ENCODE assay signal across 8 mouse cellular contexts in the genomic region with DNA sequence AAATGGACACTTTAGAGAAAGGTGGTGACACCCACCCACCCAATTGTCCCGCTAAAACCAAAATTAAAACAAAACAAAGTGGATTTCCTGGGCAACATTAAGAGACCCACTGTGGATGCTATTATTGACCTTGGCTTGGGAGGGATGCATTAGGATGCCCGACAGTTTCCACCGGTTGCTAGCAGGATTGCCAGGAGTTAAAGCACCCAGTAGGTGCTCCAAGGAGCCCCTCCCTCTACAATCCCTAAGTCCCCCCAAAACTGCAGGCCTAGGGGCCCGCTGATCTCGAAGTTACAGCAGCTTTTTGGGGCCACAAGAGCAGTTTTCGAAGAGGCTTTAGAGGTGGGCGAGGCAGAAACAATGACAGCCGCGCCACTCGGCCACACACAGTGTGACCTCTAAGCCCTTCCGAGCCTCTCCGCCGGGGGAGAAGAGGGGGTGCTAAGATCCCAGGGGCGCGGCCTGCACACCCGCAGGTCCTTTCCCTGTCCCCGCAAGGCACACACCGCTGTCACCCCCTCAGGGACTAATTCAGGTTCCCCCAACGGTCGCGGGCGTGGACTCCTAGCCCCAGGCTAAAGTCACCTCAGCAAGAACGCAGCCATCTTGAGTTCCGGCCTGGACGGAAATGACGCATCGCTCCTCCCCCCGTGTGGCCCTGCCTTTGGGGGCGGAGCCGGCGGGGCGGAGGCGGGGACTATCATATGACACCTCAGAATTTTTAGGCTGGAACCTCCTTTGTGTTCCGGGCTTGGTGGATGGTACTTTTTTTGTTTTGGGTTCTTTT. TPM values are rescaled to one million over a fixed set of nuclear protein-coding genes. Genes with fewer than 3 reads are reported as not detected.
DNase-seq lines count a peak whose midpoint lies in the region; ATAC-seq and TF ChIP-seq lines count a peak whose summit lies in the region.

A gene (minus strand): TSS at position 630 of the 787 bp plus-strand sequence.
A gene (plus strand): TSS at position 738 of the 787 bp plus-strand sequence.

- peaks cover 44% of the 10 kb centered on the region for H3K4me1 ChIP-seq in E14TG2a.4 (replicated peaks; ENCODE audit: low read depth, low read length)
- peaks cover 12% of the 10 kb centered on the region for H3K4me1 ChIP-seq in forebrain, embryonic 12.5 days
- H3K4me1 ChIP-seq in heart, postnatal 0 days (ENCODE audit: control insufficient read depth, insufficient read depth) = peaks cover 11% of the 10 kb centered on the region
- H3K4me1 ChIP-seq in liver, embryonic 16.5 days (ENCODE audit: control insufficient read depth, low read depth, low read length) = peaks cover 23% of the 10 kb centered on the region
- peaks cover 26% of the 10 kb centered on the region for H3K4me1 ChIP-seq in neural tube, embryonic 13.5 days (replicated peaks)
- peaks cover 7% of the 10 kb centered on the region for H3K4me1 ChIP-seq in testis, adult 2 months (ENCODE audit: control insufficient read depth, insufficient read depth, low read length)

- H3K27me3 ChIP-seq in E14TG2a.4 (ENCODE audit: insufficient read depth, low read length) = no peaks in the 10 kb centered on the region
- peaks cover 3% of the 10 kb centered on the region; the same call in 1 of the 2 replicates for H3K27me3 ChIP-seq in forebrain, embryonic 12.5 days
- H3K27me3 ChIP-seq in heart, postnatal 0 days (ENCODE audit: control insufficient read depth, insufficient read depth, low read length) = no peaks in the 10 kb centered on the region
- H3K27me3 ChIP-seq in liver, embryonic 16.5 days (ENCODE audit: control insufficient read depth, insufficient read depth, low read depth, low read length) = no peaks in the 10 kb centered on the region
- peaks cover 7% of the 10 kb centered on the region; the same call in 1 of the 2 replicates for H3K27me3 ChIP-seq in neural tube, embryonic 13.5 days
- H3K27me3 ChIP-seq in testis, adult 2 months (ENCODE audit: control insufficient read depth, insufficient read depth, low read length) = no peaks in the 10 kb centered on the region

- peak within 1 kb of the TSS; percentile 79 for H3K9ac ChIP-seq in forebrain, embryonic 12.5 days
- peak within 1 kb of the TSS; percentile 93 for H3K9ac ChIP-seq in heart, postnatal 0 days (replicated peaks; ENCODE audit: low read depth, low read length)
- peak within 1 kb of the TSS; percentile 92 for H3K9ac ChIP-seq in liver, embryonic 16.5 days (ENCODE audit: low read depth, low read length)
- peak within 1 kb of the TSS; percentile 95 for H3K9ac ChIP-seq in neural tube, embryonic 13.5 days

- H3K4me3 ChIP-seq in E14TG2a.4 (replicated peaks; ENCODE audit: low read length) = peak within 1 kb of the TSS; percentile 97
- peak within 1 kb of the TSS; percentile 81 for H3K4me3 ChIP-seq in forebrain, embryonic 12.5 days (replicated peaks)
- H3K4me3 ChIP-seq in heart, postnatal 0 days (ENCODE audit: low read depth, low read length) = peak within 1 kb of the TSS; percentile 78
- H3K4me3 ChIP-seq in liver, embryonic 16.5 days (ENCODE audit: low read depth, low read length) = peak within 1 kb of the TSS; percentile 78
- peak within 1 kb of the TSS; percentile 94 for H3K4me3 ChIP-seq in neural tube, embryonic 13.5 days
- H3K4me3 ChIP-seq in testis, adult 2 months (ENCODE audit: control insufficient read depth, low read depth, low read length) = peak within 1 kb of the TSS; percentile 99

- peak; percentile 97 for ATAC-seq in forebrain, embryonic 12.5 days (ENCODE audit: low FRiP score)
- ATAC-seq in heart, postnatal 0 days (ENCODE audit: insufficient read depth, low read depth) = peak; percentile 98
- peak; percentile 96 for ATAC-seq in liver, embryonic 16.5 days (ENCODE audit: low read depth)
- ATAC-seq in neural tube, embryonic 13.5 days (ENCODE audit: low read depth) = peak; percentile 98

- H3K9me3 ChIP-seq in E14TG2a.4 (ENCODE audit: low read length) = no peaks in the 10 kb centered on the region
- H3K9me3 ChIP-seq in forebrain, embryonic 12.5 days = no peaks in the 10 kb centered on the region
- H3K9me3 ChIP-seq in heart, postnatal 0 days (replicated peaks; ENCODE audit: control insufficient read depth, low read length) = no peaks in the 10 kb centered on the region
- H3K9me3 ChIP-seq in liver, embryonic 16.5 days (replicated peaks; ENCODE audit: control insufficient read depth, low read length) = no peaks in the 10 kb centered on the region
- H3K9me3 ChIP-seq in neural tube, embryonic 13.5 days = no peaks in the 10 kb centered on the region

- peaks cover 15% of the 10 kb centered on the region for H3K36me3 ChIP-seq in E14TG2a.4 (ENCODE audit: insufficient read depth, low read length)
- peaks cover 7% of the 10 kb centered on the region; the same call in 1 of the 2 replicates for H3K36me3 ChIP-seq in forebrain, embryonic 12.5 days (replicated peaks)
- H3K36me3 ChIP-seq in heart, postnatal 0 days (replicated peaks; ENCODE audit: control insufficient read depth, insufficient read depth, low read length) = peaks cover 11% of the 10 kb centered on the region
- peaks cover 3% of the 10 kb centered on the region; the same call in 1 of the 2 replicates for H3K36me3 ChIP-seq in liver, embryonic 16.5 days (ENCODE audit: control insufficient read depth, insufficient read depth)
- peaks cover 7% of the 10 kb centered on the region for H3K36me3 ChIP-seq in neural tube, embryonic 13.5 days
- H3K36me3 ChIP-seq in testis, adult 2 months (ENCODE audit: control insufficient read depth, insufficient read depth, low read length) = no peaks in the 10 kb centered on the region

- no peak for TF ChIP-seq EP300 in heart, postnatal 0 days (IDR thresholded peaks at IDR 0.05; ENCODE audit: low read depth)

- H3K27ac ChIP-seq in forebrain, embryonic 12.5 days = peak within 1 kb of the TSS; percentile 19; the same call in 1 of the 2 replicates
- H3K27ac ChIP-seq in heart, postnatal 0 days (ENCODE audit: low read depth) = peak within 1 kb of the TSS; percentile 97
- peak within 1 kb of the TSS; percentile 81 for H3K27ac ChIP-seq in liver, embryonic 16.5 days (ENCODE audit: low read length)
- H3K27ac ChIP-seq in neural tube, embryonic 13.5 days (replicated peaks) = peak within 1 kb of the TSS; percentile 85
- peak within 1 kb of the TSS; percentile 96 for H3K27ac ChIP-seq in testis, adult 2 months (ENCODE audit: control insufficient read depth, insufficient read depth, low read depth, low read length)

- TF ChIP-seq CTCF in E14TG2a.4 (conservative IDR thresholded peaks at IDR 0.05; ENCODE audit: low read length) = no peak
- TF ChIP-seq CTCF in heart, postnatal 0 days (IDR thresholded peaks at IDR 0.05; ENCODE audit: low read depth) = no peak
- TF ChIP-seq CTCF in testis, adult 2 months (IDR thresholded peaks at IDR 0.05; ENCODE audit: control insufficient read depth, insufficient read depth, insufficient replicate concordance, low read depth, low read length) = no peak

- peak; percentile 95 for TF ChIP-seq POLR2A in testis, adult 2 months (IDR thresholded peaks at IDR 0.05; ENCODE audit: control insufficient read depth, low read depth, low read length)

- H3K4me2 ChIP-seq in forebrain, embryonic 12.5 days = peak within 1 kb of the TSS; percentile 88
- H3K4me2 ChIP-seq in heart, postnatal 0 days (ENCODE audit: low read depth, low read length) = peak within 1 kb of the TSS; percentile 87
- peak within 1 kb of the TSS; percentile 91 for H3K4me2 ChIP-seq in liver, embryonic 16.5 days (ENCODE audit: low read depth, low read length)
- H3K4me2 ChIP-seq in neural tube, embryonic 13.5 days = peak within 1 kb of the TSS; percentile 93

- WGBS in forebrain, embryonic 12.5 days = under 1% methylated on average over 34 of the region's 34 CpGs
- 1% methylated on average over 34 of the region's 34 CpGs for WGBS in heart, postnatal 0 days
- WGBS in liver, embryonic 16.5 days (ENCODE audit: insufficient replicate concordance) = under 1% methylated on average over 34 of the region's 34 CpGs
- WGBS in neural tube, embryonic 13.5 days = under 1% methylated on average over 34 of the region's 34 CpGs

- DNase-seq in c-Kit-positive CD71-positive TER-119-positive erythroid progenitor cells, embryonic 14.5 days (ENCODE audit: low spot score) = peak; percentile 96
- DNase-seq in heart, postnatal 0 days (ENCODE audit: low spot score) = peak; percentile 89
- DNase-seq in kidney, postnatal 4 days = peak; percentile 97 to 98

RNA-seq across cellular contexts. Expression of the first gene that starts in this region (rescaled TPM):
- 218 and 236 TPM in 2 replicates for polyA plus RNA-seq in forebrain, embryonic 12.5 days (2016; fragmentation: Nextera tagmentation; extraction: Ambion mirVana)
- total RNA-seq in heart, postnatal 0 days (2014; rRNA removed; ENCODE audit: low replicate concordance) = 875 and 891 TPM in 2 replicates
- polyA plus RNA-seq in heart, postnatal 0 days (2015; fragmentation: Nextera tagmentation; extraction: Ambion mirVana) = 754 and 772 TPM in 2 replicates
- polyA plus RNA-seq in liver, embryonic 16.5 days (2015; fragmentation: Nextera tagmentation; extraction: Ambion mirVana) = 137 and 164 TPM in 2 replicates
- 278 and 279 TPM in 2 replicates for polyA plus RNA-seq in neural tube, embryonic 13.5 days (2015; fragmentation: Nextera tagmentation; extraction: Ambion mirVana)
- polyA plus RNA-seq in testis, adult 2 months (2012; rRNA removed) = 85.3 and 105 TPM in 2 replicates

RNA-seq across cellular contexts. Expression of the second gene that starts in this region (rescaled TPM):
- polyA plus RNA-seq in forebrain, embryonic 12.5 days (2016; fragmentation: Nextera tagmentation; extraction: Ambion mirVana) = 0.54 and 1.0 TPM in 2 replicates
- 1.6 and 2.0 TPM in 2 replicates for total RNA-seq in heart, postnatal 0 days (2014; rRNA removed; ENCODE audit: low replicate concordance)
- 0.05 and 0.49 TPM in 2 replicates for polyA plus RNA-seq in heart, postnatal 0 days (2015; fragmentation: Nextera tagmentation; extraction: Ambion mirVana)
- polyA plus RNA-seq in liver, embryonic 16.5 days (2015; fragmentation: Nextera tagmentation; extraction: Ambion mirVana) = 0.04 TPM in 1 of 2 replicates, not detected in the other
- polyA plus RNA-seq in neural tube, embryonic 13.5 days (2015; fragmentation: Nextera tagmentation; extraction: Ambion mirVana) = 20.7 and 25.7 TPM in 2 replicates
- 2.8 and 3.0 TPM in 2 replicates for polyA plus RNA-seq in testis, adult 2 months (2012; rRNA removed)

Comparison
In these comparisons a context has a peak if more than half of its experiments do, and no peak if none do; other contexts are left out.
1. Peak in every context shown above with its lines: DNase-seq, ATAC-seq, H3K4me3 ChIP-seq and H3K27ac ChIP-seq.
2. H3K27ac ChIP-seq: peak in every context shown above with its lines; median percentile 97 in heart, postnatal 0 days; 96 in testis, adult 2 months; 85 in neural tube, embryonic 13.5 days; 81 in liver, embryonic 16.5 days; 19 in forebrain, embryonic 12.5 days.